Comparison of ENCODE assay signal across 24 mouse cellular contexts in genomic region chr6:3904704-3905103, GRCm38 (mm10).
DNase-seq lines count a peak whose midpoint lies in the region; TF ChIP-seq lines count a peak whose summit lies in the region.
"Had no signal": no experiment of that assay in that cellular context is flagged by ENCODE, and none has a peak within 500 bp of the region (broad histone marks: within the 10 kb centered on the region; RNA-seq: fewer than 3 reads in every experiment).

No protein-coding gene starts in this region.

- DNase-seq in heart, adult 11 months: peak; percentile 83
- no peak for DNase-seq in heart, postnatal 14 days
- DNase-seq in R1 (ENCODE audit: low read depth, low spot score): peak; percentile 67
- peak; percentile 69 for DNase-seq in testis, postnatal 14 days (ENCODE audit: low spot score)
- no peak for DNase-seq in cerebellum, adult 11 months
- no peak for DNase-seq in spleen, postnatal 36 days (ENCODE audit: low spot score in 2 of 2)
- DNase-seq in left cerebral cortex, postnatal 14 days (ENCODE audit: low spot score in 2 of 2): no peak
- DNase-seq: adrenal gland, adult 8-10 months; adrenal gland, postnatal 14 days; adrenal gland, postnatal 36 days; B cell, adult 2 months; cerebellum, adult 18-20 months; cerebellum, adult 8-10 months; cerebellum, adult 9-11 months; cerebellum, postnatal 14 days; cerebellum, postnatal 36 days; embryo, embryonic 11 days had no signal

- H3K4me1 ChIP-seq in testis, adult 2 months (ENCODE audit: control insufficient read depth, insufficient read depth, low read length): no peaks in the 10 kb centered on the region
- H3K4me1 ChIP-seq: embryonic facial prominence, embryonic 13.5 days; embryonic facial prominence, embryonic 15.5 days; forebrain, embryonic 10.5 days; forebrain, embryonic 12.5 days had no signal

- H3K27me3 ChIP-seq in testis, adult 2 months (ENCODE audit: control insufficient read depth, insufficient read depth, low read length): no peaks in the 10 kb centered on the region
- H3K27me3 ChIP-seq: embryonic facial prominence, embryonic 13.5 days; embryonic facial prominence, embryonic 15.5 days; forebrain, embryonic 12.5 days had no signal

- peak overlapping the region; percentile 10 for H3K4me3 ChIP-seq in testis, adult 2 months (ENCODE audit: control insufficient read depth, low read depth, low read length)
- H3K4me3 ChIP-seq: embryonic facial prominence, embryonic 13.5 days; embryonic facial prominence, embryonic 15.5 days; erythroblast, embryonic 14.5 days; forebrain, embryonic 10.5 days; forebrain, embryonic 12.5 days had no signal

- TF ChIP-seq POLR2A in testis, adult 2 months (IDR thresholded peaks at IDR 0.05; ENCODE audit: control insufficient read depth, low read depth, low read length): no peak

- intact Hi-C loops in heart, postnatal 14 days (cut with DNase I): loop anchor here (5.0 kb wide), 1 partner anchor 283 kb away; no protein-coding TSS in a partner anchor
- intact Hi-C loops in left cerebral cortex, postnatal 14 days (cut with DNase I): no loop called here

- H3K27ac ChIP-seq in testis, adult 2 months (ENCODE audit: control insufficient read depth, insufficient read depth, low read depth, low read length): no peak overlapping the region
- H3K27ac ChIP-seq: embryonic facial prominence, embryonic 13.5 days; embryonic facial prominence, embryonic 15.5 days; forebrain, embryonic 10.5 days; forebrain, embryonic 12.5 days had no signal

- TF ChIP-seq CTCF in testis, adult 2 months (IDR thresholded peaks at IDR 0.05; ENCODE audit: control insufficient read depth, insufficient read depth, insufficient replicate concordance, low read depth, low read length): no peak

- no peaks in the 10 kb centered on the region for H3K36me3 ChIP-seq in testis, adult 2 months (ENCODE audit: control insufficient read depth, insufficient read depth, low read length)
- H3K36me3 ChIP-seq: embryonic facial prominence, embryonic 13.5 days; embryonic facial prominence, embryonic 15.5 days; forebrain, embryonic 10.5 days; forebrain, embryonic 12.5 days; G1E had no signal

Comparison
In these comparisons a context has a peak if more than half of its experiments do, and no peak if none do; other contexts are left out.
1. DNase-seq: peak in heart, adult 11 months (single experiment), R1 (single experiment) and testis, postnatal 14 days (single experiment); none in heart, postnatal 14 days (0 of 2), cerebellum, adult 11 months (single experiment), spleen, postnatal 36 days (0 of 2) and left cerebral cortex, postnatal 14 days (0 of 2).